Comparison of ENCODE assay signal across 8 mouse cellular contexts in genomic region chr5:33629301-33629987, GRCm38 (mm10). TPM values are rescaled to one million over a fixed set of nuclear protein-coding genes. Genes with fewer than 3 reads are reported as not detected.
A peak's percentile ranks its signal among the peaks of the same experiment; 100 is the strongest.
DNase-seq lines count a peak whose midpoint lies in the region; ATAC-seq lines count a peak whose summit lies in the region.

Gene Fam53a (minus strand): TSS chr5:33629635.
Gene Gm9903 (plus strand): TSS chr5:33629925.

- peak; percentile 91 for ATAC-seq in inflammation-experienced regulatory T-cells, adult 6 months
- peak; percentile 92 for ATAC-seq in megakaryocyte progenitor cell, adult 5-6 weeks (replicated peaks; ENCODE audit: poor library complexity)

- intact Hi-C loops in left cerebral cortex, postnatal 10 days (cut with DNase I), result no loop called here

- DNase-seq in adrenal gland, adult (ENCODE audit: inconsistent age in 2 of 2, low spot score in 1 of 2), result peak; percentile 100
- DNase-seq in embryo, embryonic 10 days (ENCODE audit: low spot score), result peak; percentile 99
- DNase-seq in gastrocnemius, postnatal 10 days, result peak; percentile 100
- peak; percentile 99 to 100 for DNase-seq in left cerebral cortex, postnatal 10 days (ENCODE audit: extremely low spot score in 1 of 2, low spot score in 2 of 2)
- DNase-seq in right cerebral cortex, postnatal 10 days (ENCODE audit: low spot score in 2 of 2), result peak; percentile 99 to 100
- peak; percentile 100 for DNase-seq in urinary bladder, postnatal 14 days (ENCODE audit: low spot score)

RNA-seq across cellular contexts. Expression of gene Fam53a, which starts in this region (rescaled TPM):
- 10 to 100 TPM; 52.0 to 56.6 TPM for total RNA-seq in gastrocnemius, postnatal 10 days (2021)
- polyA plus RNA-seq in inflammation-experienced regulatory T-cells, adult 6 months (2017; shearing (Covaris generic)), result 10 to 100 TPM; 17.8 to 23.6 (median 22.2) TPM
- total RNA-seq in left cerebral cortex, postnatal 10 days (2021), result 10 to 100 TPM; 17.3 to 19.6 TPM
- total RNA-seq in megakaryocyte progenitor cell, adult 5-6 weeks (2015), result 16.1 and 27.6 TPM in 2 replicates
- 16.6 and 25.9 TPM in 2 replicates for total RNA-seq in megakaryocyte progenitor cell, adult 5-6 weeks (2017)

RNA-seq across cellular contexts. Expression of gene Gm9903, which starts in this region (rescaled TPM):
- 1 to 10 TPM; 1.1 to 1.5 TPM for total RNA-seq in gastrocnemius, postnatal 10 days (2021)
- polyA plus RNA-seq in inflammation-experienced regulatory T-cells, adult 6 months (2017; shearing (Covaris generic)), result under 1 TPM; 0.63 to 0.82 (median 0.66) TPM
- total RNA-seq in left cerebral cortex, postnatal 10 days (2021), result under 1 TPM; 0.51 to 0.59 TPM
- total RNA-seq in megakaryocyte progenitor cell, adult 5-6 weeks (2015), result 0.37 and 0.74 TPM in 2 replicates
- 1.1 TPM in 1 of 2 replicates, not detected in the other for total RNA-seq in megakaryocyte progenitor cell, adult 5-6 weeks (2017)

Comparison
In these comparisons a context has a peak if more than half of its experiments do, and no peak if none do; other contexts are left out.
1. Peak in every context shown above with its lines: DNase-seq and ATAC-seq.